Mouse (Mus musculus): ENCODE measurements around the gene Ddx58. TPM values are rescaled to one million over a fixed set of nuclear protein-coding genes. Genes with fewer than 3 reads are reported as not detected.

Gene Ddx58
- polyA plus RNA-seq, 1 experiment = 22.2 TPM

GRCm38 (mm10) chr4:40253766-40254165, 14.1 kb upstream of the Ddx58 start:
- Histone ChIP-seq H3K4me1 (ENCODE audit: control insufficient read depth, insufficient read depth, insufficient read length) (no peaks in the 10 kb centered on the region), H3K27ac (ENCODE audit: insufficient read depth, low read length) (no peak overlapping the region), H3K27me3 (ENCODE audit: control insufficient read depth, insufficient read depth, low read length) (no peaks in the 10 kb centered on the region), H3K36me3 (ENCODE audit: control insufficient read depth, insufficient read depth, low read length) (no peaks in the 10 kb centered on the region), H3K4me3 (ENCODE audit: extremely low read depth, insufficient read depth, insufficient read length) (no peak overlapping the region)
- TF ChIP-seq CTCF (IDR thresholded peaks at IDR 0.05; ENCODE audit: extremely low read depth, insufficient read depth, insufficient read length, insufficient replicate concordance) = no peak
- no peak for TF ChIP-seq POLR2A (IDR thresholded peaks at IDR 0.05; ENCODE audit: low read depth, low read length)
- WGBS = 89% methylated on average over 2 of the region's 2 CpGs
- DNase-seq (ENCODE audit: low read depth in 1 of 2, low spot score in 2 of 2) = no peak

GRCm38 (mm10) chr4:40250984-40251383, 11.4 kb upstream of the Ddx58 start:
- TF ChIP-seq POLR2A (IDR thresholded peaks at IDR 0.05; ENCODE audit: low read depth, low read length) (no peak), CTCF (IDR thresholded peaks at IDR 0.05; ENCODE audit: extremely low read depth, insufficient read depth, insufficient read length, insufficient replicate concordance) (no peak)
- Histone ChIP-seq H3K4me3 (ENCODE audit: extremely low read depth, insufficient read depth, insufficient read length) (no peak overlapping the region), H3K36me3 (ENCODE audit: control insufficient read depth, insufficient read depth, low read length) (no peaks in the 10 kb centered on the region), H3K4me1 (ENCODE audit: control insufficient read depth, insufficient read depth, insufficient read length) (no peaks in the 10 kb centered on the region), H3K27ac (ENCODE audit: insufficient read depth, low read length) (no peak overlapping the region), H3K27me3 (ENCODE audit: control insufficient read depth, insufficient read depth, low read length) (no peaks in the 10 kb centered on the region)
- no peak for DNase-seq (ENCODE audit: low read depth in 1 of 2, low spot score in 2 of 2)
- WGBS = 71% methylated on average over 5 of the region's 5 CpGs

- H3K27ac ChIP-seq (ENCODE audit: insufficient read depth, low read length) = no peak overlapping the region
- H3K27me3 ChIP-seq (ENCODE audit: control insufficient read depth, insufficient read depth, low read length) = no peaks in the 10 kb centered on the region
- H3K4me3 ChIP-seq (ENCODE audit: extremely low read depth, insufficient read depth, insufficient read length) = no peak overlapping the region
- WGBS = 10% methylated on average over 8 of the region's 8 CpGs
- H3K4me1 ChIP-seq (ENCODE audit: control insufficient read depth, insufficient read depth, insufficient read length) = peaks cover 6% of the 10 kb centered on the region; the same call in 1 of the 2 replicates
- DNase-seq (ENCODE audit: low read depth in 1 of 2, low spot score in 2 of 2) = peak; percentile 47 to 55
- no peaks in the 10 kb centered on the region for H3K36me3 ChIP-seq (ENCODE audit: control insufficient read depth, insufficient read depth, low read length)
- TF ChIP-seq POLR2A (IDR thresholded peaks at IDR 0.05; ENCODE audit: low read depth, low read length) (no peak), CTCF (IDR thresholded peaks at IDR 0.05; ENCODE audit: extremely low read depth, insufficient read depth, insufficient read length, insufficient replicate concordance) (no peak)
Observed at GRCm38 (mm10) chr4:40244035-40244434, 4.4 kb upstream of the Ddx58 start.

GRCm38 (mm10) chr4:40243006-40243405, 3.4 kb upstream of the Ddx58 start:
- 94% methylated on average over 4 of the region's 4 CpGs for WGBS
- no peak for TF ChIP-seq CTCF (IDR thresholded peaks at IDR 0.05; ENCODE audit: extremely low read depth, insufficient read depth, insufficient read length, insufficient replicate concordance)
- no peak for TF ChIP-seq POLR2A (IDR thresholded peaks at IDR 0.05; ENCODE audit: low read depth, low read length)
- no peak overlapping the region for H3K27ac ChIP-seq (ENCODE audit: insufficient read depth, low read length)
- H3K27me3 ChIP-seq (ENCODE audit: control insufficient read depth, insufficient read depth, low read length) = no peaks in the 10 kb centered on the region
- H3K4me3 ChIP-seq (ENCODE audit: extremely low read depth, insufficient read depth, insufficient read length) = no peak overlapping the region
- H3K4me1 ChIP-seq (ENCODE audit: control insufficient read depth, insufficient read depth, insufficient read length) = peaks cover 9% of the 10 kb centered on the region; the same call in 1 of the 2 replicates
- no peak for DNase-seq (ENCODE audit: low read depth in 1 of 2, low spot score in 2 of 2)
- H3K36me3 ChIP-seq (ENCODE audit: control insufficient read depth, insufficient read depth, low read length) = no peaks in the 10 kb centered on the region

- Histone ChIP-seq H3K4me1 (ENCODE audit: control insufficient read depth, insufficient read depth, insufficient read length) (peaks cover 11% of the 10 kb centered on the region; the same call in 1 of the 2 replicates), H3K4me3 (ENCODE audit: extremely low read depth, insufficient read depth, insufficient read length) (no peak overlapping the region), H3K27me3 (ENCODE audit: control insufficient read depth, insufficient read depth, low read length) (no peaks in the 10 kb centered on the region), H3K36me3 (ENCODE audit: control insufficient read depth, insufficient read depth, low read length) (no peaks in the 10 kb centered on the region), H3K27ac (ENCODE audit: insufficient read depth, low read length) (no peak overlapping the region)
- WGBS = 62% methylated on average over 6 of the region's 6 CpGs
- TF ChIP-seq POLR2A (IDR thresholded peaks at IDR 0.05; ENCODE audit: low read depth, low read length) (no peak), CTCF (IDR thresholded peaks at IDR 0.05; ENCODE audit: extremely low read depth, insufficient read depth, insufficient read length, insufficient replicate concordance) (no peak)
- no peak for DNase-seq (ENCODE audit: low read depth in 1 of 2, low spot score in 2 of 2)
Observed at GRCm38 (mm10) chr4:40241928-40242327, 2.3 kb upstream of the Ddx58 start.

- 50% methylated on average over 5 of the region's 5 CpGs for WGBS
Observed at GRCm38 (mm10) chr4:40240272-40240744, 680 bp upstream of the Ddx58 start.

More at GRCm38 (mm10) chr4:40240272-40240744, 680 bp upstream of the Ddx58 start:
- Histone ChIP-seq H3K27me3 (ENCODE audit: control insufficient read depth, insufficient read depth, low read length) (no peaks in the 10 kb centered on the region), H3K4me1 (ENCODE audit: control insufficient read depth, insufficient read depth, insufficient read length) (peaks cover 15% of the 10 kb centered on the region; the same call in 1 of the 2 replicates), H3K27ac (ENCODE audit: insufficient read depth, low read length) (peak overlapping the region; percentile 74), H3K36me3 (ENCODE audit: control insufficient read depth, insufficient read depth, low read length) (no peaks in the 10 kb centered on the region), H3K4me3 (ENCODE audit: extremely low read depth, insufficient read depth, insufficient read length) (peak overlapping the region; percentile 99; the same call in 1 of the 2 replicates)
- no peak for DNase-seq (ENCODE audit: low read depth in 1 of 2, low spot score in 2 of 2)
- no peak for TF ChIP-seq CTCF (IDR thresholded peaks at IDR 0.05; ENCODE audit: extremely low read depth, insufficient read depth, insufficient read length, insufficient replicate concordance)
- no peak for TF ChIP-seq POLR2A (IDR thresholded peaks at IDR 0.05; ENCODE audit: low read depth, low read length)

Measured in spleen, adult 2 months (tissue).